Mouse (Mus musculus) splenic B cell, adult 2 months (primary cell): ENCODE data around the gene Dnajb12.
A peak's percentile ranks its signal among the peaks of the same experiment; 100 is the strongest.

Source experiments
- DNase-seq: peaks from one replicate; pipeline ENCODE4 v3.0.0-alpha.2; 2011; ENCODE audit warnings: low read depth, low spot score
- H3K27me3 ChIP-seq: 2 replicates; pipeline ENCODE4 v1.6.1; 2012; ENCODE audit warnings: mild to moderate bottlenecking, low read length, moderate library complexity, mixed read lengths; ENCODE audit not compliant: control insufficient read depth, poor library complexity, insufficient read depth, severe bottlenecking
- H3K36me3 ChIP-seq: 2 replicates; pipeline ENCODE4 v1.6.1; 2012; ENCODE audit warnings: mild to moderate bottlenecking, low read length, moderate library complexity, mixed read lengths; ENCODE audit not compliant: control insufficient read depth, poor library complexity, insufficient read depth, severe bottlenecking

Dnajb12 gene

GRCm38 (mm10) chr10:59879255-59880028 is at the start of gene Dnajb12:
TSS of gene Dnajb12 (plus strand) at chr10:59879556.
- peak; percentile 90 for DNase-seq
- no peaks in the 10 kb centered on the region for H3K36me3 ChIP-seq

GRCm38 (mm10) chr10:59829886-59830285 is 49.5 kb upstream of the Dnajb12 start:
- no peaks in the 10 kb centered on the region for H3K27me3 ChIP-seq
- H3K36me3 ChIP-seq = peaks cover 2% of the 10 kb centered on the region; the same call in 1 of the 2 replicates
- no peak for DNase-seq

More at GRCm38 (mm10) chr10:59879255-59880028, at the start of gene Dnajb12:
- no peaks in the 10 kb centered on the region for H3K27me3 ChIP-seq

GRCm38 (mm10) chr10:59831950-59832349 is 47.4 kb upstream of the Dnajb12 start:
- H3K36me3 ChIP-seq = peaks cover 2% of the 10 kb centered on the region; the same call in 1 of the 2 replicates
- H3K27me3 ChIP-seq = no peaks in the 10 kb centered on the region
- DNase-seq = no peak

- no peak for DNase-seq
- no peaks in the 10 kb centered on the region; the same call in 1 of the 2 replicates for H3K36me3 ChIP-seq
- H3K27me3 ChIP-seq = no peaks in the 10 kb centered on the region
Observed at GRCm38 (mm10) chr10:59835301-59836155, 43.8 kb upstream of the Dnajb12 start.

GRCm38 (mm10) chr10:59837490-59837889 is 41.9 kb upstream of the Dnajb12 start:
- DNase-seq = no peak
- H3K36me3 ChIP-seq = no peaks in the 10 kb centered on the region; the same call in 1 of the 2 replicates
- no peaks in the 10 kb centered on the region for H3K27me3 ChIP-seq

GRCm38 (mm10) chr10:59841434-59841833 is 37.9 kb upstream of the Dnajb12 start:
- DNase-seq = no peak
- no peaks in the 10 kb centered on the region for H3K27me3 ChIP-seq
- H3K36me3 ChIP-seq = no peaks in the 10 kb centered on the region; the same call in 1 of the 2 replicates

GRCm38 (mm10) chr10:59843125-59843524 is 36.2 kb upstream of the Dnajb12 start:
- H3K27me3 ChIP-seq = no peaks in the 10 kb centered on the region
- DNase-seq = no peak
- no peaks in the 10 kb centered on the region; the same call in none of the 2 replicates for H3K36me3 ChIP-seq

- DNase-seq = no peak
- no peaks in the 10 kb centered on the region for H3K27me3 ChIP-seq
- no peaks in the 10 kb centered on the region; the same call in none of the 2 replicates for H3K36me3 ChIP-seq
Observed at GRCm38 (mm10) chr10:59844686-59845085, 34.7 kb upstream of the Dnajb12 start.

GRCm38 (mm10) chr10:59846416-59846815 is 32.9 kb upstream of the Dnajb12 start:
- no peak for DNase-seq
- Histone ChIP-seq H3K27me3 (no peaks in the 10 kb centered on the region), H3K36me3 (no peaks in the 10 kb centered on the region; the same call in 1 of the 2 replicates)

GRCm38 (mm10) chr10:59848079-59848877 is 31.1 kb upstream of the Dnajb12 start:
- no peaks in the 10 kb centered on the region for H3K27me3 ChIP-seq
- no peaks in the 10 kb centered on the region; the same call in 1 of the 2 replicates for H3K36me3 ChIP-seq
- no peak for DNase-seq

- DNase-seq = no peak
- no peaks in the 10 kb centered on the region; the same call in 1 of the 2 replicates for H3K36me3 ChIP-seq
- H3K27me3 ChIP-seq = no peaks in the 10 kb centered on the region
Observed at GRCm38 (mm10) chr10:59848953-59849352, 30.4 kb upstream of the Dnajb12 start.

- Histone ChIP-seq H3K27me3 (no peaks in the 10 kb centered on the region), H3K36me3 (no peaks in the 10 kb centered on the region; the same call in 1 of the 2 replicates)
- no peak for DNase-seq
Observed at GRCm38 (mm10) chr10:59849371-59849770, 30.0 kb upstream of the Dnajb12 start.

GRCm38 (mm10) chr10:59857157-59857556 is 22.2 kb upstream of the Dnajb12 start:
- no peak for DNase-seq
- H3K27me3 ChIP-seq = no peaks in the 10 kb centered on the region
- H3K36me3 ChIP-seq = peaks cover 3% of the 10 kb centered on the region; the same call in 1 of the 2 replicates

GRCm38 (mm10) chr10:59860684-59861083 is 18.7 kb upstream of the Dnajb12 start:
- Histone ChIP-seq H3K27me3 (no peaks in the 10 kb centered on the region), H3K36me3 (peaks cover 3% of the 10 kb centered on the region; the same call in 1 of the 2 replicates)
- DNase-seq = no peak
